Mouse (Mus musculus) 3134 (cell line): ENCODE results near the gene Fam171a2.

Source experiments
- DNase-seq: peaks from one replicate; pipeline ENCODE4 v3.0.0-alpha.2; 2011; ENCODE audit warnings: low spot score; ENCODE audit not compliant: insufficient read length; ENCODE audit errors: extremely low read depth

Fam171a2 gene

GRCm38 (mm10) chr11:102435754-102436470, 11.6 kb downstream of the Fam171a2 start:
- no peak for DNase-seq

GRCm38 (mm10) chr11:102434816-102435705, 12.4 kb downstream of the Fam171a2 start:
- no peak for DNase-seq

GRCm38 (mm10) chr11:102434406-102434805, 13.1 kb downstream of the Fam171a2 start:
- DNase-seq: peak; percentile 53

- DNase-seq: no peak
These were observed 13.6 kb downstream of the Fam171a2 start for GRCm38 (mm10) chr11:102433866-102434265.

- DNase-seq: peak; percentile 81
These were observed 14.6 kb downstream of the Fam171a2 start for GRCm38 (mm10) chr11:102432896-102433295.

GRCm38 (mm10) chr11:102432115-102432843, 15.2 kb downstream of the Fam171a2 start:
- DNase-seq: peak; percentile 83

GRCm38 (mm10) chr11:102431728-102432114, 15.8 kb downstream of the Fam171a2 start:
- DNase-seq: no peak

- DNase-seq: peak; percentile 71
These were observed 16.4 kb downstream of the Fam171a2 start for GRCm38 (mm10) chr11:102431018-102431645.

GRCm38 (mm10) chr11:102430121-102431017, 17.1 kb downstream of the Fam171a2 start, which contains the start of gene Grn:
TSS of gene Grn (plus strand) at chr11:102430315.
- DNase-seq: peak; percentile 87

GRCm38 (mm10) chr11:102429551-102429950, 17.9 kb downstream of the Fam171a2 start:
- DNase-seq: no peak

GRCm38 (mm10) chr11:102428981-102429540, 18.4 kb downstream of the Fam171a2 start:
- no peak for DNase-seq

- peak; percentile 21 for DNase-seq
These were observed 21.7 kb downstream of the Fam171a2 start for GRCm38 (mm10) chr11:102425555-102426316.

GRCm38 (mm10) chr11:102424666-102425065, 22.8 kb downstream of the Fam171a2 start:
- DNase-seq: peak; percentile 59

- no peak for DNase-seq
These were observed 25.9 kb downstream of the Fam171a2 start for GRCm38 (mm10) chr11:102421559-102421958.

GRCm38 (mm10) chr11:102418887-102419286, 28.6 kb downstream of the Fam171a2 start:
- peak; percentile 25 for DNase-seq

- DNase-seq: no peak
These were observed 30.3 kb downstream of the Fam171a2 start for GRCm38 (mm10) chr11:102417160-102417559.

GRCm38 (mm10) chr11:102415034-102415802, 32.3 kb downstream of the Fam171a2 start:
- DNase-seq: no peak

- no peak for DNase-seq
These were observed 34.4 kb downstream of the Fam171a2 start for GRCm38 (mm10) chr11:102413059-102413458.
